Mouse (Mus musculus) limb, embryonic 14.5 days (tissue): ENCODE data around the gene Pde8b. TPM values are rescaled to one million over a fixed set of nuclear protein-coding genes. Genes with fewer than 3 reads are reported as not detected.

Experiments
- ATAC-seq: fragments of 200-750 bp; cut with Nextera tagmentation; 2 replicates; pipeline ENCODE4 v1.8.0; 2017; ENCODE audit warnings: low read depth, moderate number of reproducible peaks, moderate TSS enrichment; ENCODE audit not compliant: low FRiP score
- DNase-seq: peaks from one replicate; pipeline ENCODE4 v3.0.0-alpha.2; 2015; ENCODE audit warnings: low spot score
- H3K27ac ChIP-seq: fragments of 300-500 bp; sonication (generic); replicated peaks from 2 replicates; pipeline ENCODE4 v1.5.1; 2014; ENCODE audit warnings: low read depth, mild to moderate bottlenecking, low read length, moderate library complexity, mixed read lengths
- H3K27me3 ChIP-seq: fragments of 300-500 bp; sonication (generic); 2 replicates; pipeline ENCODE4 v1.6.1; 2014; ENCODE audit warnings: low read length, mixed read lengths; ENCODE audit not compliant: control insufficient read depth, insufficient read depth
- H3K36me3 ChIP-seq: fragments of 300-500 bp; sonication (generic); 2 replicates; pipeline ENCODE4 v1.6.1; 2014; ENCODE audit warnings: mild to moderate bottlenecking, low read length, moderate library complexity, mixed read lengths; ENCODE audit not compliant: control insufficient read depth, insufficient read depth
- H3K4me1 ChIP-seq: fragments of 300-500 bp; sonication (generic); 2 replicates; pipeline ENCODE4 v1.6.1; 2014; ENCODE audit warnings: antibody characterized with exemption, low read length, mixed read lengths; ENCODE audit not compliant: control insufficient read depth, insufficient read depth
- H3K4me2 ChIP-seq: fragments of 300-500 bp; sonication (generic); replicated peaks from 2 replicates; pipeline ENCODE4 v1.6.1; 2014; ENCODE audit warnings: low read depth, mild to moderate bottlenecking, low read length, moderate library complexity; ENCODE audit not compliant: severe bottlenecking
- H3K4me3 ChIP-seq: fragments of 300-500 bp; sonication (generic); replicated peaks from 2 replicates; pipeline ENCODE4 v1.5.1; 2014; ENCODE audit warnings: low read length
- H3K9ac ChIP-seq: fragments of 300-500 bp; sonication (generic); 2 replicates; pipeline ENCODE4 v1.6.1; 2014; ENCODE audit warnings: mild to moderate bottlenecking, low read depth, low read length, moderate library complexity; ENCODE audit not compliant: severe bottlenecking
- H3K9me3 ChIP-seq: fragments of 300-500 bp; sonication (generic); 2 replicates; pipeline ENCODE4 v1.6.1; 2016; ENCODE audit warnings: low read length; ENCODE audit not compliant: control insufficient read depth
- POLR2A ChIP-seq: fragments of 200-500 bp; IDR thresholded peaks from 2 replicates; pipeline ENCODE4 v1.8.0; 2012; ENCODE audit warnings: inconsistent platforms, mild to moderate bottlenecking, moderate library complexity, borderline replicate concordance; ENCODE audit not compliant: insufficient read depth, insufficient read length; ENCODE audit errors: extremely low read depth
- WGBS: fragments of 180-500 bp; shearing (Covaris S2); extraction: QIAGEN DNeasy Blood & Tissue Kit; methylation state at CpG from one replicate; pipeline ENCODE4 v1.1.7; 2014; 5-methylcytosine and 5-hydroxymethylcytosine counted together
- polyA plus RNA-seq, 2 experiments: library from polyadenylated mRNA; depleted of rRNA in 1 of 2; stranded (reverse) in 1 of 2; unstranded in 1 of 2; fragments of >200 nt; fragmentation: Nextera tagmentation in 1 of 2; extraction: Ambion mirVana in 1 of 2; gene quantifications; 2 replicates each; pipeline versions ENCODE4 v1.2.1 to v1.2.3; 2012 to 2014

Gene Pde8b
- polyA plus RNA-seq, 2 experiments: 3.1 to 3.4 TPM

GRCm38 (mm10) chr13:95091546-95092445 is 158.3 kb downstream of the Pde8b start:
- Histone ChIP-seq H3K9me3 (no peaks in the 10 kb centered on the region), H3K27ac (no peak overlapping the region), H3K4me1 (peaks cover 6% of the 10 kb centered on the region), H3K4me3 (no peak overlapping the region), H3K27me3 (no peaks in the 10 kb centered on the region), H3K9ac (no peak overlapping the region), H3K4me2 (no peak overlapping the region), H3K36me3 (no peaks in the 10 kb centered on the region)
- TF ChIP-seq POLR2A: no peak
- no peak for DNase-seq
- no peak for ATAC-seq
- WGBS: 62% methylated on average over 14 of the region's 14 CpGs

DNA sequence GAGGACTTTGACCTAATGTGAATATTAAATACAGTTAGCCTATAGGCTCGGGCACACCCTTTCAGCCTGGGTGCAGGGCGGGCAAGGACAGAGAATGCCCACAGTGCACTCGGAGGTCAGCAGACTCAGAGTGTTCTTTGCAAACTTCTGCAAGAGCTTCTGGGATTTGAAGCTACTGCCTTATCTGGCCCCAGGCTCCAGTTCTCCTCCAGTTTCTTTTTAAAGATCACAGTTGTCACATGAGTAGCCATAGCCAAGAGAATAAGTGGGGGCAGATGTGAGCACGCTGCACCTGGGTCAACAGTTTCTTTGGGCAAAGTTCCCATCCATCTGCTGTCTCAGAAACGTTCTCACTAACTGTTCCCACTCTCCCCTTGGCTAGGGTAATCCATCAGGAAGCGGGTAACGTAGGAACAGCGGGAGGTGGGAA is 162.8 kb downstream of the Pde8b start:
- no peak overlapping the region for H3K27ac ChIP-seq
- TF ChIP-seq POLR2A: no peak
- DNase-seq (peak; percentile 58), ATAC-seq (peak; percentile 37; the same call in 1 of the 2 replicates)
- WGBS: 60% methylated on average over 8 of the region's 8 CpGs
- H3K9ac ChIP-seq: no peak overlapping the region
- peaks cover 6% of the 10 kb centered on the region for H3K4me1 ChIP-seq
- H3K4me2 ChIP-seq: no peak overlapping the region
- no peaks in the 10 kb centered on the region for H3K9me3 ChIP-seq
- no peaks in the 10 kb centered on the region for H3K36me3 ChIP-seq
- no peaks in the 10 kb centered on the region for H3K27me3 ChIP-seq
- no peak overlapping the region for H3K4me3 ChIP-seq

DNA sequence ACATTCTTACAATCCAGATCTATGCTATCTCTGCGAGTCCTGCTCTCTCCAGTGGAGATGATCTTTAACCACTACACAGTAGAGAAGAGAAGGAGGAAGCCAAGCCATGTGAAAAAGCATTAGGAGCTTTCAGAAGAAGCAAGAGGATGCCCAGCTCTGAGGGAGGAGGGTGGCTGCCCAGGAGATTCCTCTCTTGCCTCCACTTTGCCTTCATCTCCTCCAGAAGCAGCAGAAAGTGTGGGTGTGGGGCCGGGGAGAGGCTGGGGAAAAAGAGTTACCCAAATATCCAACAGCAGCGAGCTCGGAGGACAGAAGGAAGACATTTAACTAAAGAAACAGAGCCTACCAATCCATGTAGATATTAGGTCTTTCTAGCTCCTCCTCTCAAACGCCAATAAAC is 164.1 kb downstream of the Pde8b start:
- no peak for TF ChIP-seq POLR2A
- DNase-seq (no peak), ATAC-seq (no peak)
- Histone ChIP-seq H3K4me3 (no peak overlapping the region), H3K4me2 (no peak overlapping the region), H3K4me1 (no peaks in the 10 kb centered on the region), H3K27ac (no peak overlapping the region), H3K9ac (no peak overlapping the region), H3K36me3 (no peaks in the 10 kb centered on the region), H3K9me3 (no peaks in the 10 kb centered on the region), H3K27me3 (no peaks in the 10 kb centered on the region)
- 80% methylated on average over 5 of the region's 5 CpGs for WGBS

GRCm38 (mm10) chr13:95082611-95083010 is 167.5 kb downstream of the Pde8b start:
- H3K36me3 ChIP-seq: no peaks in the 10 kb centered on the region
- no peak overlapping the region for H3K9ac ChIP-seq
- no peaks in the 10 kb centered on the region for H3K4me1 ChIP-seq
- TF ChIP-seq POLR2A: no peak
- no peak overlapping the region for H3K4me2 ChIP-seq
- no peak for ATAC-seq
- no peak overlapping the region for H3K4me3 ChIP-seq
- no peak for DNase-seq
- H3K9me3 ChIP-seq: no peaks in the 10 kb centered on the region
- H3K27ac ChIP-seq: no peak overlapping the region
- H3K27me3 ChIP-seq: no peaks in the 10 kb centered on the region
- 81% methylated on average over 3 of the region's 3 CpGs for WGBS

GRCm38 (mm10) chr13:95081082-95081481 is 169.1 kb downstream of the Pde8b start:
- no peak overlapping the region for H3K4me2 ChIP-seq
- no peaks in the 10 kb centered on the region for H3K9me3 ChIP-seq
- no peak for ATAC-seq
- no peak for DNase-seq
- H3K4me3 ChIP-seq: no peak overlapping the region
- WGBS: 76% methylated on average over 7 of the region's 7 CpGs
- no peak overlapping the region for H3K27ac ChIP-seq
- H3K4me1 ChIP-seq: no peaks in the 10 kb centered on the region
- H3K36me3 ChIP-seq: no peaks in the 10 kb centered on the region
- H3K27me3 ChIP-seq: no peaks in the 10 kb centered on the region
- no peak for TF ChIP-seq POLR2A
- no peak overlapping the region for H3K9ac ChIP-seq
